Mouse (Mus musculus): ENCODE measurements around the gene Gse1.
A peak's percentile ranks its signal among the peaks of the same experiment; 100 is the strongest.
"Not testable (repeated sequence)": the region's sequence is repeated elsewhere in the genome, so short reads cannot be mapped to it uniquely, and the experiment has no call there.

Gse1 gene

DNA sequence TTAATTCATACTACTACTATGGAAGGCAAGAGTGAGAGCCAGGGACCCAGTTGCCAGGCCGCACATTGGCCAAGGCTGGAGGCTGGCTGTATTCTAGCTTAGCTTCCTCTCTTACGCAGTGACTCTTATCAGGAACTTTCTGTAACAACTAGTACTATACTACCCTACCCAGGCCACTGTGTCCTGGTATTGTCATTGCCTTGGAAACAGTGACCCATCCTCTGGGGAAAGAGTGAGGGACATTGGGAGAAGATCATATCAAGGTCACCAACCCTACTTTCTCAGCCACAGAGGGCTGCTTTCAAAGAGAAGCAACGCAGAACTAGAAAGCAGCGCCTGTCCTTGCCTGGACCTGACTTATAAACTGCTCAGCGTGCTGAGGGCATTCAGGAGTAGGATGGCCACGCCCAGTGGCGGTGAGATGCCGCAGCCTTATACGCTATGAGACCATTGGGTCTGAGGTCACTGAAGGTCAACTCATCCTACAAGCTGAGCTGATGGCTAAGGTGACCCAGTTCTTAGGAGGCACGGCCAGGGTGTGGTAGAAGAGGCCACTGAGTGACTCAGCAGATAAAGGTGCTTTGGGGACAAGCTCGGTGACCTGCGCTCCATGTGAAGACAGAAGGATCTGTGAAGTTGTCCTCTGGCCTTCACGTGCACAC lies 100.2 kb downstream of the Gse1 start:
- no peak for DNase-seq

DNA sequence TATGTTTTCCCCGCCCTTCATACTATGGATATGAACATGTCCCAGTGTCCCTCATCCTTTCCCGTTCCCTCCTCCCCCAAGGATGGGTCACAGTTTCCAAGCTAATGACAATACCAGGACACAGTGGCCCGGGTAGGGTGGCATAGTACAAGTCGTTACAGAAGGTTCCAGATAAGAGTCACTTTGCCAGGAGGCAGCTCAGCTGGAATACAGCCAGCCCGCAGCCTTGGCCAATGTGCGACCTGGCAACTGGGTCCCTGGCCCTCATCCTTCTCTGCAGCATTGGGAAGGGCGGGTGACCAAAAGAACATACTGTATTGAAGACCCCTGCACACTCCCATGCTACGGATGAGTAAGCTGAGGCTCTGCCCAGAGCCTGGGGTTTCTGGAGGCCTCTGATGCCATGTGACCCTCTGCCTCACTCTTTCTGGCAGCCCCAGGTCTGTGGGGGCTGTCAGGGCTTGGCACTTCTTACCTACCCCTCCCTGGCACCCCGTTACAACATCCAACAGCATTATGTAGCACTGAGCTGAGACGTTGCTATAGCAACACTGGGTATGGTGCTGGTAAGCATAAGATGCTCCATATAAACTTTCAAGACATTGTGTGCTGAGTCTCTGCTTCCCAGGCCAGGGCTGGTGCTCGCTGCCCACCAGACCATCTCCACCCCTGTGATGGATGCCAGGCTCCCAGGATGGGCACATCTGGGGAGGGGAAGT lies 100.9 kb downstream of the Gse1 start:
- DNase-seq = no peak

DNA sequence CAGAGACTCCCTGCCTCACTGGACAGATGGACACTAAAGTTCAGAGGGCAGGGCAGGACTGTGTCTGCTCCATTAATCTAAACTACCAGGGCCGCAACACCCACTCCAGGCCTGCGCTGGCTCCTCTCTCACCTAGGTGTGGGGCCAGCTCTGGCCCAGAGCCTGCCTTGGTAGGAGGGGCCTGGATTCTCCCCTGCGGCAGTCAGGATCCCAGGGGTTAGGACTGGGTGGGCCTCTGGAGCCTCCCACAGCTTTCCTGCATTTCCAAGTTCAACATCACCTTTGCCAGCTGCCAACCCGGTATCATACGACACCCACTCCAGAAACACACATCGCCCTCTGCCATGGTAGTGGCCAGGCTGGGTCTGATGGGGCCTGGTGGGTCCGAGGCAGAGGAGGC lies 102.8 kb downstream of the Gse1 start:
- DNase-seq = no peak

DNA sequence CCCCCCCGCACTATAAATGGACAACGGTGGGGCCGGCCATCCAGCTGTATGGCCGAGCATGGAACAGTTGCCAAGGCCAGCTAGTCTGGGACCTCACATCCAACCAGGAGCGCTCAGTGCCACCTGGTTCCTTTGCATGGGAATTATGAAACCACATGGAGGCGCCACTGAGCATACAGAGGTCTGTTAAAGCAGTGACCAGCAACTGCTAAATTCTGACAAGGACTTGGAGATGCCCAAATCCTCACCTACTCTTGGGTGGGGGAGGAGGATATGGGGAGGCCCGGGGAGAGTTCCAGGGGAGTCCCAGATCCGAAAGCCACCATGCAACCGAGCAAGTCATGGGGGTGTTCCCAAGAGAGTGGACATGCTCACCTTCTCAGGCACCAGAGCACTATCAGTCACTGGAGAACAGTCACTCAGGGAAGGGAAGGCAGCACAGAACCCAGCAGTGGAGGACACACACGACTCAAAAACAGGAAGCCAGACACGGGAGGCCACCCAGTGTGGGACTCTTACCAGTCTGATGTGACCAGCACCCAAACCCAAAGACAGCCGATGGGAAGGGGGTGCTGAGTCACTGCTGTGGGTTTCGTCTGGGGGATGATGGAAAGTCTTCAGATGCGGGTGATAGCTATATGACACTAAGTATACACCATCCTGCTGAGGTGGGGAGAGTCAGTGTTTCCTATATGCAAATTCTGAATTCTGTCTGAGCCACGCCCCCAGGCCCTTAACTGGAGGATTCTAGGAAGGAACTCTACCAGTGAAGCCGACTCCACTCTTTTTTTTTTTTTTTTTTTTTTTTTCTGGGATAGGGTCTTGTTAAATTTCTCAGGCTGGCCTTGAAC lies 104.3 kb downstream of the Gse1 start:
- no peak for DNase-seq

DNA sequence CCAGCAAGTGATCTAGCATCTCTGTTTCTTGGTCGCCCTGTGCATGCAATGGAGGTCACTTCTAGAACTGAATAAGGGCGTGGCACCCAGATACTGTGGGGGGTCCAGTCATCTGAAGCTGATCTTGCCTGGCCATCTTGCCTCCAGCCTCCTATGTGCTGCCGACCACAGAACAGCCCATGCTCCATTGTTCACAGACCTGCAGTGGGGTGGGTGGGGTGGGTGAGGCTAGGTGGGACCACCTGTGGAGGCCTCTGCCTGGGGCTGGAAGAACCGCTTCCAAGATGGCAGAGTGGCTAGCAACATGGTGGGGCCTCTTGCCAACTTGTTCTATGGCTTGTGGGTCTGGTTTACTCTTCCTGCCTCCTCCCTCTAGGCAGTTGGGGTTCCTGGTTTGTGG lies 105.4 kb downstream of the Gse1 start:
- DNase-seq = no peak

DNA sequence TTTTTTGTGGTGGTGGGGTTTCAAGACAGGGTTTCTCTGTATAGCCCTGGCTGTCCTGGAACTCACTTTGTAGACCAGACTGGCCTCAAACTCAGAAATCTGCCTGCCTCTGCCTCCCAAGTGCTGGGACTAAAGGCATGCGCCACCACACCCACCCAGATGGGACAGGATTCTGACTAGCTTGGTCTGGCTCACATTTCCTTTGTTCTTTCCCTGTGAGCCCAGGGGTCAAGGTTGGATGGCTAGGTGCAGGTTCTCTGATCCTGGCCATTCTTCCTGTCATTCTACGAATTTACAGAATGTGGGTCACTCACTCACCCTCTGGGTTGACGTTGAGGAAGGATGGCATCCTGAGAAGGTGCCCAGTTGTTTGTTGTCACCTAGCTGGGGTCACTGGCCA lies 106.0 kb downstream of the Gse1 start:
- DNase-seq = not testable (repeated sequence)

DNA sequence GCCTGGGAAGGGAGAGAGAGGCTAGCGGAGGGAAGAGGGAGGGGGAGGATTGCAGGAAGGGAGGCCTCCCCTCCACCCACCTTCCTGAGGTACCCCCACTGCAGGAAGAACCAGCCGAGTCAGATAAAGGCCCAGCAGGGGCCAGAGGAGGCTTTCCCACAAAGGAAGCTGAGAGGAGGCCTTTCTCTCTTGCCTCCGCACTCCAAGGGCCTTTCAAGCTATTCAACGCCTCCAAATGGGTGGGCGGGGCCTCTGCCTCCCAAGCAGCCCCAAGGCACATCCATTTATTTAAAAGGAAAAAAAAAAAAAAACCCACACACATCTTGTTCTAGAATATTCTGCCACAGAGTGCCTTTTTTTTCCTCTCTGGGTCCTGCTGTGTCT lies 106.6 kb downstream of the Gse1 start:
- no peak for DNase-seq

DNA sequence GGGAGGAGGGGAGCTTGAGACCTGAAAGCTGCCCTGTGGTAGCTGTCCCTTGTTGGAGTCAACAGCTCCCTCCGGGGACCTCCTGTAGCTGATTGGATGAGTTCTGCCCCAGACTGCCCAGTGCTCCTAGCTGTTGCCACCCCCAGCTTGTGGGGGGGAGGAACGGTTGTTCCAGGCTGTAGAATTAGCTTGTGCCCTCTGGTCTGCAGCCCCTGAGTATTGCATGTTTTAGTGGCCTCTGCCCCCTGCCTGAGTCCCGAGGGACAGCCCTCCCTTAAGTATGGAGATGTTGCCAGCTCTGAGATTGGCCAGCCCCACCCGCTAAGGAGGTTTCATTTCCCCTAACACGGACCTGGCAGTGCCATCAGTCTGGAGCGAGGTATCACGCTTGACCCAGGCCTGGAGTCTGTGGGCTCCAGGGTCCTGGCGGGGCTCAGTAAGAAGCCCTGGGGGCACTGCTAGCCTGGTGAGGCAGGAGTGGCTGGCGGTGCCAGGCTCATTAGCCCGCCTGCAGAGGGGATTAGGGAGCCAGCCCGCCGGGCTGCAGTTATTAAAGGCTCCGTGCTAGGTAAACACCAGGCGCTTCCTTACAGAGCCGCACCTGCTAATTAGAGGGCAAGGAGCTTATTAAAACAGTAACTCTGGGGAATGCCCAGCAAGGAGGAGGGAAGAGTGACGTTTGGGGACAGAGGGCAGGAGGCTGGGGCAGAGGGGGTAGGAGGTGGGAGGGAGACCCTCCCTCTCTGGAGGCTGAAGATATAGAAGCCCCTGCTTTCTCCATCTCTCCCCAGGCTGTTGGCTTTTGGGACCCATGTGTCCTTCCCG lies 107.2 kb downstream of the Gse1 start:
- DNase-seq = peak; percentile 36

DNA sequence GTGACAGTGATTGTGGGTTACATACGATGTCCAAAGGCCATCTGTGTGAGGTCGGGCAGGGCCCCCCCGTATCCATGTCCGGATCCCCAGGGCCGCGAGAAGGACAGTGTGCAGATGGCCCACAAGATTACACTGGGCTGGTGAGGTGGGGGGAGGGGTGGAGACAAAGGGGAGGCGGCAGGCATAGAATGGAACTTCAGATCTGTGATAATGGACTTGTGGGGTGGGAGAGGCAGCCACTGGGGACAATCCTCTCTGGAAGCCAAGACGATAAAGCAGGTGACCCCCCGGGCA lies 107.8 kb downstream of the Gse1 start:
- no peak for DNase-seq

DNA sequence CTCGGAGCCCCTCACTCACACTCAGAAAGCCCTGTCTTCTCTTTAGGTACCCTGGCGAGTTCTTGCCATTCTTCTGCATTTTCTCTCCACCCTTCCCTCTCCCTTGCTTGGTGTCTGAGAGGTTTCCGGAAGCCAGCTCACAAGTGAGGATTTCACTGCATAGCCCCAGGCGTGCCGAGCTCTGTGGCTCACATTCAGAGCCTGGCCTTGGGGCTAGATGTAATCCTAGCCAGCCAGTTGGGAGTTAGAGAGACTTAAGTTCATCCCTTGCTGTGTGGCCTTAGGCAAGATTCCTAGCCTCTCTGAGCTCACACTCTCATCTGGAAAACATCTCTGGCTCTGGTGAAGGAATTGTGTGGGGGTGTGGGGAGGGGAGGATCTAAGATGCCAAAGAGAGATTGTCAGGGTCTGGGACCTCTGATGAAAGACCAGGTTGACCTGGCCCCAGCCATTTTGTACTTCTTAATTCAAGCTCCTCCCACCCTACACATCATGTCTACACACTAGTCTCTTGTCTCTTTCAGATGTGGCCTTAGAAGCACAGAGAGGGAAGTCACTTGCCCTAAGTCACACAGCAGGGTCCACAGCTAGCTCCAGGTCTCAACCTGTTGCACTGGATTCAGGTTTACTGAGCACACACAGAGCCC lies 108.8 kb downstream of the Gse1 start:
- no peak for DNase-seq

DNA sequence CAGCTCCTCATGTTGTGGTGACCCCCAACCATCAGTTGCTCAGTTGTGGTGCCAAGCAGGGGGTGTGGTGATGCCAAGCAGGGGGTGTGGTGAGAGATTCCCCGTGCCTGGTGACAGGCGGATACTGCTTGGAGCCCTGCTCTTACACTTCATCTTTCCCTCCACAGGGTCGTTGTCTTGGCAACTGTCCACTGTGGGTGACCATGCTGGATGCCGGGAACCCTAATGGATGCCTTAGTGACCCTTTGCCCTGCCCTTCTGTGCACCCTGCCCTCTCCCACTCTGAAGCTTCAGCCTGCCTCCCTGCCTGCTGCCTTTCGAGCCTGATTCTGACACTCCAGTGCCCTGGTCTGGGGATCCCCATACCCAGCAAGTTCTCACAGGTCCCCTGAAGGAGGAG lies 109.4 kb downstream of the Gse1 start:
- no peak for DNase-seq

DNA sequence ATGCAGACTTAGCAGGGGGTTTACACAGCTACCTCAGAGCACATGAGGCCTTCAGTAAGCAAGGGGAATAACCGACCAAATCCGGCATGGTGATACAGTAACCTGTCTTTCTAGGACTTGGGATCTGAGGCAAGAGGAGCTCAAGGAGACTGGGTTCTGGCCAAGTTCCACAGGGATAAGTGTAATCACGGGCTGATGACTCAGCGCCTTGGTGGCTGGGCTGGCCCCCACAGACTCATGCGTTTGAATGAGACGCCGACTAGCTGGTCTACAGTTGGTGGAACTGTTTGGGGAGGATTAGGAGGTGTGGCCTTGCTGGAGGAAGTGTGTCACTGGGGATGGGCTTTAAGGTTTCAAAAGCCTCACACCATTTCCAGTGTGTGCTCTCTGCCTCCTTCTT lies 110.4 kb downstream of the Gse1 start:
- DNase-seq = no peak

DNA sequence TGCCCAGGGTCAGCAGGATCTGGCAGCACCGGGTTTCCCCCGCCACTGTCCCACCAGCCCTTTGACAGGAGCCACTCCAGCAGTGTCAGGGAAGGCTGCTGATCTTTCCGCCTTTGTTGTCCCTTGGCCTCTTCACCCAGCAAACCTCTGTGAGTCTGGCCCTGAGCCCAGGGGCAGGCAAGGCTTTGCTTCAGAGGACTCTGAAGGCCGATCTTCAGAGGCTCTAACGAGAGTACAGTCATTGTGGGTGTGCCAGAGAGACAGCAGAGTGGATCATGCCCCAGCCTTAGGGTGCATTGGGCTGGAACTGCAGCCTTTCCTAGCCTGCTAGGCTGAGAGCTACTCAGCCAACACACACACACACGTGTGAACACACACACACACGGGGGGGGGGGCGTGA lies 111.5 kb downstream of the Gse1 start:
- no peak for DNase-seq

DNA sequence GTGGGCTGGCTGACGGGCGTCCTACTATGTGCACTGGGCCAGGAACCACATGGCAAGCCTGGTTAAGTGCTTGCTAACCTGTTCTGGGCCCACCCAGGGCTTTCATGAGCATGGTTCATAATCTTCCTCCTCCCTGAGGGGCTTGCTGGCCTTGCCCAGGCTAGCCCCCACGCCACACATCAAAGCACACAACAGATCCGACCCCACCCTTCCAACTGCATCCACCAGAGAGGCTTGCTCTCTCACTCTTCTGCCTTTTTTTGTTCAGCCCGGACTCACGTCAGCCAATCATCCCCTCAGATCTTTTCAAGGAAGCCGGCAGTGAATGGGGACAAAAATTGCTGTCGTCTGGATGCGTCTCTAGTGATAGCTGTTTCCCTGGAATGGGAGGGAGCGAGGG lies 112.9 kb downstream of the Gse1 start:
- no peak for DNase-seq

DNA sequence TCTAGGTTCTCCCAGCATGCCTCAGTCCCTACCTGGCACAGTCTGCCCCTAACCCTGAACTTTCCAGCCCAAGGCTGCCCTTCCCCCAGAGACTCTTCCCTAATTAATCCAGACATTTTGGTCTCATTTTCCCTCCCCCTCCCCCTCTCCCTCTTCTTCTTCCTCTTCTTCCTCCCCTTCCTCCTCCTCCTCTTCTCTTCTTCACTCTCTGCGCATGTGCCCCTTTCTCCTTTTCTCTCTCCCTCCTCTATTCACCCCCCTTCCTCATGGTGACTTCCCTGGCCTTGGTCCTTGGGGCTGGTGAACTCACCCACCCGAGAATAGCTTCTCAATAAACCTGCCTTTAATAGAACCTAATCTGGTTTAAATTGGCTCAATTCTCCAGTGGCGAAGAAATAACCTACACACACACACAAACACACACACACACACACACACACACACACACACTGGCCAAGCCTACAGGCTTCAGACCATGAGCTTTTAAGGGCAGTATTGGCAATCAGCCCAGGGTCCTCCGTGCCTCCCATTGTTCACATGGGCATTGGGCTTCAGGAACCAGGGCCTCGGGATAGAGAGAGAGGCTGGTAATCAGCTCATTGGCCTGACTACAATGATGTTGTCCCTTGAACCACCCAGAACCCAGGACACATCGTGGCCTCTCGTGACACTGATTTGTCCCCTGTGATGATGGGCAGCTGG lies 114.7 kb downstream of the Gse1 start:
- no peak for DNase-seq

DNA sequence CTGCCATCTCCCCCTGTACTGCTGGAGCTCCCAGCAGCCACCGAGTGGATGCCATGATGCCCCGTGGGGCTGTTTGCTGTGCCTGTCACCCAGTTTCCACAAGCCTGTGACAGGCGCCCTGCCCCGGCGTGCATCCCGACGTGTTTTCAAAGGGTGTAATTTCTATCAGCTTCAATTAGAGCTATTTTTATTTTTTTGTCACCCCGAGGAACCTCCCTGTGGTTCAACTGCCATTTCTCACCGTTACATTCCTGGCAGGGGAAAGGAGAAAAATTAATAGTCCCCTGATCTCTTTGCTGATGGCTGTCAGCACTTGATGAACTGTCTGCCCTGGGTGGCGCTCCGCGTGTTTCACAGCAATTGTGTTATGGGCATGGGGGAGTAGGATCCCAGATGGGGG lies 115.3 kb downstream of the Gse1 start:
- DNase-seq = no peak

DNA sequence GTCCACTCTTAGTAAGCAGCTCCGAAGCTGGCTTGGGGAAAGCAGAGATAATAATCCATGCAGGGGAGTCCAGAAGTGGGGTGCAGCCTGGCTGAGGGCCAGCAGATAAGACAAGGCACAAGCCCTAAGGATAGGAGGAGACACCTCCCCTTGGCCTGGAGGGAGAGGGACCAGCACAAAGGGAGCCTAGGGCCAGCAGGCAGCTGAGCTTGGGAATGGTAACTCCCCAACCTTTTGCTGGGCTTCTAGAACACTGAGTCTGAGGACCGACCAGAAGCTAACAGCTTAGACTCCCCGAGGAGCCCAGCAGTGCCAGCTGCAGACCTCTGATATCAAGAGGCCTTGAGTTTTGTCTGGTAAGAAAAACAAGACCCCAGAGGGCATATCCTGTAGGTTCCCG lies 115.9 kb downstream of the Gse1 start:
- no peak for DNase-seq

DNA sequence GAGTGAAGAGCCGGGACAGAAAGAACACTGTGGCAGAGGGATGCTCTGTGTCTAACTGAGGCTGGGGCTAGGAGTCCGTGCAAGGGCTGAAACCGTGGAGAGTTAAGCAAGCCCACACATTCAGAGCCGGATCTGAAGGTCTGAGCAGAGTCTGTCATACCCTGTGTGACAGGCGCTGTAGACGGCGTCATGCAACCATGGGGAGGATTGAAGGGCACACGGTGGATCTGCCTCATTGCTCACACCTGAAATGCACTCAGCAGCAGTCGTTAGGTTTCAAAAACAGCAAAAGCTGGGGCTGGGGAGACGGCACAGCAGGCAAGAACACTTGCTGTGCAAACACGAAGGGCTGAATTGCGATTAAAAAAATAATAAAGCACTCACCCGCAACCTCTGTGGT lies 116.3 kb downstream of the Gse1 start:
- no peak for DNase-seq

DNA sequence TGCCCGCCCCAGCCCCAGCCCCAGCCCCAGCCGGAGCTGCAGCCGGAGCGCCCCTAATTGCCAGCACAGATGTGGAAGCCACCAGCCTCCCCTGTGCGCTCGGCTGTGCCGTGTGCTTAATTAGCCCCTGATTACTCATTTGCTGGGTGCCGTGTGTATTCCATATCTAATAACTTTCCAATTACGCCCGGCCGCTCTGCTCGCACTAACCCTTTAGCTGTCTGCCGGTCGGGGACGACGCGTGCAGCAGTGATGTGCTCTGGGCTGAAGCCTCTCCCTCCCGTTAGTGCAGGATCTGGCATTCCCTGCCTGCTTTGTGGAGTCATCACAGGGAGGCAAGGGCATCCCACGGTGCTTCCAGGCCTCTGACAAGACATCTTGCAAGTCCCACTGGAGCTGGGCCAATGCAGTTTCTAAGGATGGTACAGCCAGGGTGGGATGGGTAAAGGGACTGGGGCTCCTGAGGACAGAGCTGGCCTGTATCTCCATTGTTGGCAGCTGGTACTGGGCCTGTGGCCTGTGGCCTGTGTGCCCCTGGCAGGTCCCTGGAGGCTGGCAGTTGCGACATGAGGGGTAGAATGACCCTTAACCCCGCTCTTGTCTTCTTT lies 119.6 kb downstream of the Gse1 start:
- DNase-seq = no peak

DNA sequence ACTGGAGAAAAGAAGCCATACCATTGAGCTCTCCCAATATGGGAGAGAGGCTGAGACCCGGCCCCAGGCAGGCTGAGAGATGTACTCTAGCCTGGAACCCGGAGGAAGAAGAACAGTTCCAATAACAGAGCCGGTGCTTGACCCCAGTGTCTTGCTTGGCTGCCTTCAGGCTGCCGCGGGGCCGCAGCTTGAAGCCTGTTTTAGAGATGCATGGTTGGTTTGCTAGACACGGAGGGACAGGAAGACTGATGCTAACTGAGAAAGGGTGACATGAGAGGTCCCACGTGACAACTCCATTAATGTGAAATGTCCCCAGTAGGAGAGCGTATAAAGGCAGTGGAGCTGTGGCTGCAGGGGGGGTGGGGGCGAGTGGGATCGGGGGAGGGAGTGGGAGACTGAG lies 120.7 kb downstream of the Gse1 start:
- DNase-seq = no peak

DNA sequence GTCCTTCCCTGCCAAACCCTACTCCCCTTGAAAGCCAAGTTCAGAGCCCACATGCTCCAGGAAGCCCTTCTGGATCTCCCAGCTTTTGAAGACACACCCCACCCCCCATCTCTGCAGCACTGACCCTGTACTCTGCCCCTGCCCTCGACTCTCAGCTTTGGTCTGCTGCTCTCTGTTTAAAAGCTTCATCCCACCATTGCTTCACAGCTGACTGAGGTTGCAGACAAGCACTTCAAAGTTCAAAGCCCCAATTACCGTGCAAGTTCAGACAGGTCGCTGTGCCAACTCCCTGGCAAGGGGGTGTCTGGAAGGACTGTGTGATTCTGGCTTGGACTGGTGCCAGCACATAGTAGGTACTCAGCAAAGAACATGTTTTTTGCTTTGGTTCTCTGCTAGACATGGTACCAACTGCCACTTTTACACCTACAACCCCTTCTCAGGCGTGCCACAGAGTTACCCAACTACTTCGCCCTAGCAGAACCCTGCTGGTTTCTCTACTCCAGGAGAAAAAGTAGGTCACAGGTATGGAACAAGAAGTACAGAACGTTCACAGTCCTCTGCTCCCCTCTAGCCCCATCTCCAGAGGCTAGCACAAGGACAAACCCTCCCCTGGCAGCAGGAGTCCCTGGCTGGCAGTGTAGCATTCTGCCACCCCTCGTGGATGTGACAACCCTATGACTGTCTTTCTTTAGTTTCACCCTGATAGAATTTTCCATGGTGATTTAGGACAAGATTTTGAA lies 123.2 kb downstream of the Gse1 start:
- DNase-seq = no peak

All from cerebellum, adult 8-10 months (tissue).